Mouse (Mus musculus) adrenal gland, adult 8-10 months (tissue): ENCODE results near the gene Gbp2b. TPM values are rescaled to one million over a fixed set of nuclear protein-coding genes. Genes with fewer than 3 reads are reported as not detected.
"Not testable (repeated sequence)": the region's sequence is repeated elsewhere in the genome, so short reads cannot be mapped to it uniquely, and the experiment has no call there.

Experiments
- DNase-seq: peaks from one replicate; pipeline ENCODE4 v3.0.0; 2022
- total RNA-seq, 4 experiments: library from RNA; stranded (reverse); gene quantifications; 2 replicates each; pipeline ENCODE4 v1.2.4; 2022

The Gbp2b gene
- under 1 TPM; 0.37 to 0.43 (median 0.39) TPM for total RNA-seq

GRCm38 (mm10) chr3:142594547-142594946 is at the start of gene Gbp2b:
Gene Gbp2b, plus strand, starts transcription at chr3:142594847.
- no peak for DNase-seq

GRCm38 (mm10) chr3:142546690-142547089 is 48.0 kb upstream of the Gbp2b start:
- DNase-seq = no peak

- DNase-seq = no peak
These were observed 44.5 kb upstream of the Gbp2b start for GRCm38 (mm10) chr3:142550052-142550676.

GRCm38 (mm10) chr3:142554601-142555000 is 40.0 kb upstream of the Gbp2b start:
- no peak for DNase-seq

GRCm38 (mm10) chr3:142555623-142556022 is 39.0 kb upstream of the Gbp2b start:
- DNase-seq = no peak

GRCm38 (mm10) chr3:142559632-142560228 is 34.9 kb upstream of the Gbp2b start, which contains the start of gene Gbp3:
Gene Gbp3, plus strand, starts transcription at chr3:142560026.
- peak; percentile 24 for DNase-seq

GRCm38 (mm10) chr3:142560296-142560948 is 34.2 kb upstream of the Gbp2b start:
- peak; percentile 83 for DNase-seq

- DNase-seq = no peak
These were observed 33.5 kb upstream of the Gbp2b start for GRCm38 (mm10) chr3:142561045-142561646.

- DNase-seq = no peak
These were observed 33.0 kb upstream of the Gbp2b start for GRCm38 (mm10) chr3:142561666-142562065.

GRCm38 (mm10) chr3:142567490-142567889 is 27.2 kb upstream of the Gbp2b start:
- DNase-seq = not testable (repeated sequence)

GRCm38 (mm10) chr3:142570738-142571137 is 23.9 kb upstream of the Gbp2b start:
- DNase-seq = no peak

GRCm38 (mm10) chr3:142577108-142577507 is 17.5 kb upstream of the Gbp2b start:
- no peak for DNase-seq

- no peak for DNase-seq
These were observed 16.3 kb upstream of the Gbp2b start for GRCm38 (mm10) chr3:142578342-142578741.

- DNase-seq = no peak
These were observed 11.6 kb upstream of the Gbp2b start for GRCm38 (mm10) chr3:142583067-142583466.

- DNase-seq = no peak
These were observed 7.3 kb upstream of the Gbp2b start for GRCm38 (mm10) chr3:142587386-142587785.

- no peak for DNase-seq
These were observed 5.8 kb upstream of the Gbp2b start for GRCm38 (mm10) chr3:142588888-142589287.

GRCm38 (mm10) chr3:142590431-142591067 is 4.1 kb upstream of the Gbp2b start:
- no peak for DNase-seq

- no peak for DNase-seq
These were observed 3.3 kb downstream of the Gbp2b start for GRCm38 (mm10) chr3:142597923-142598322.

- no peak for DNase-seq
These were observed 7.0 kb downstream of the Gbp2b start for GRCm38 (mm10) chr3:142601675-142602074.

- DNase-seq = no peak
These were observed 24.0 kb downstream of the Gbp2b start for GRCm38 (mm10) chr3:142618658-142619057.

- no peak for DNase-seq
These were observed 25.0 kb downstream of the Gbp2b start for GRCm38 (mm10) chr3:142619606-142620005.

GRCm38 (mm10) chr3:142620111-142620955 is 25.7 kb downstream of the Gbp2b start, which contains the start of gene Gbp2:
Gene Gbp2, plus strand, starts transcription at chr3:142620602.
- DNase-seq = peak; percentile 25
